Mouse (Mus musculus) thymus, postnatal 36 days (tissue): ENCODE data around the gene Rpl9.

Experiments used
- DNase-seq, 2 experiments: peaks; one replicate each; pipeline ENCODE4 v3.0.0; 2022; ENCODE audit warnings: mixed read lengths in 2 of 2

Rpl9 gene

GRCm38 (mm10) chr5:65371551-65371950, 19.7 kb downstream of the Rpl9 start:
- no peak for DNase-seq

GRCm38 (mm10) chr5:65367837-65368236, 23.4 kb downstream of the Rpl9 start:
- DNase-seq = no peak

GRCm38 (mm10) chr5:65357771-65358170, 33.5 kb downstream of the Rpl9 start:
- DNase-seq = no peak

- no peak for DNase-seq
These were observed 34.4 kb downstream of the Rpl9 start for GRCm38 (mm10) chr5:65356851-65357250.

GRCm38 (mm10) chr5:65354985-65355384, 36.3 kb downstream of the Rpl9 start:
- DNase-seq = no peak

GRCm38 (mm10) chr5:65354097-65354496, 37.1 kb downstream of the Rpl9 start:
- DNase-seq = no peak

GRCm38 (mm10) chr5:65350508-65350907, 40.7 kb downstream of the Rpl9 start:
- DNase-seq = no peak

GRCm38 (mm10) chr5:65348168-65348567, 43.1 kb downstream of the Rpl9 start, which contains the start of gene Klb:
Gene Klb (plus strand): TSS chr5:65348314.
- DNase-seq = no peak

- no peak for DNase-seq
These were observed 51.1 kb downstream of the Rpl9 start for GRCm38 (mm10) chr5:65340167-65340566.

- DNase-seq = no peak
These were observed 52.9 kb downstream of the Rpl9 start for GRCm38 (mm10) chr5:65338394-65338793.
